Mouse (Mus musculus) right cerebral cortex, postnatal 10 days (tissue): ENCODE results near the gene B3glct.

Experiments used
- DNase-seq, 2 experiments: peaks; one replicate each; pipeline ENCODE4 v3.0.0; 2021; ENCODE audit warnings: low spot score in 2 of 2

Gene B3glct

GRCm38 (mm10) chr5:149678100-149678989 is at the start of gene B3glct:
Gene B3glct (plus strand): TSS chr5:149678230.
- peak; percentile 76 to 82 for DNase-seq

DNA sequence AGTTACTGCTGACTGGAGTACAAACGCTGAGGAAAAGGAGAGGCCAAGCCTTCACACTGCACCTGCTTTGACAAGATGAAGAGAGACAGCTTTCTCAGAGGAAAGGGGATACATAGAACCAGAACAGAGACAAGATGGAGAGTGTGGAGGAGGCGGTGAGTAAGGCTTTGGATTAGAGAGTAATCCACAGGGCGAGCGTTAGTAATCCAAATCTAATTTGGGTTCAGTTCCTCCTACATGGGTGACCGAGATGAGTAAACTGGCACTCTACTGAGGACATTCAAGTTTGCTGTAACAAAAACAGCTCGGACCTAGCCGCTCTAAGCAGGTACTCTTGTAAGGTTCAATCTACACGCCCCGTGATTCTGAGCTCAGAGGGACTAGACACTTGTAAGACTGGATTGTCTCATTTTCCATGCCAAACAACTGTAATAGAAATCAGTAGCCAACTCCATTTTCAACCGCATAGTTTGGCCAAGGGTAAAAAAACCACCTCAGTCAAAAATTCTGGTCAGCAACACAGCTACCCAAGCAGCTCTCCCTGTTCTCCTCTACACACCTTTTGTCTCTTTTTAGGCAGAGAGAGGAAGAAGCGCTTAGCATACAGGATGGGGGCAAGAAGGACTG is 43.5 kb upstream of the B3glct start:
- DNase-seq = no peak

- no peak for DNase-seq
These were observed 42.5 kb upstream of the B3glct start for GRCm38 (mm10) chr5:149635556-149635955.

DNA sequence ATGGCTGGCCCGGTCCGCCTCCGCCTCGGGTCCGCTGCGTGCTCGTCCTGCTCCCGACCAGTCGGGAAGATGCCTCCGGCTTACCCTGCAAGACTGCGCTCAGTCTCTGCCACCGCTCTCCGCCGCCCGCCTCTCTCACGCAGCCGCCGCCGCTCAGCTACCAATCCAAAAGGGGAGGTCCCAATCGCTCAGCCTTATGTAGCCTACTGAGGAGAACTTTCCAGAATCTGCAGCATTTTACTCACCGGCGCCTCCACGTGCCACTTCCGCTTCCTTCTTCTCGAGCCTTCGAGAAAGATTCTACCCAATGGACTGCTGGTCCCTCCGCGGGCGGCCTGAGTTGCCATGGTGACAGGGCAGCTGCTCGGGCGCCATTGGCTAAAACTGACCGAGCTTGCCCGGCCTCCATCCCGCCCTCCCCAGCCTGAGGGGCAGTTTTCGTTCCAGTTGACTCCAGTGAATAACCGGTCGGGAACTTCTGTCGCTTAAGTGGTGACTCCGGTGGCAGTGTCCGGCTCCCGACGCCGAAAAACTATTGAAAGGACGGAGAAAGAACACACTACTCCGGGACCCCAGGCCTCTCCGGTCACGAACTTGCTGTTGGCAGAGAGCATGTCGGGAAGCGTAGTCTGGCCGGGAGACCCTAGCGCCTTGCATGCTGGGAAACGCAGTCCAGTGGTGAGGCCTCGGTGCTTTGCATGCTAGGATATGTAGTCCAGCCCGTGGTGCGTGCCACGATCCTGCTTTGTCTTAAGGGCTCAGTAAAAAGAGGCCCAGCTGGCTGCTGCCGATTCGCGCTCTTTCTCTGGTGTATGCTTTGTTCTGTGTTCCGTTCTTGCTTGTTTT is 41.7 kb upstream of the B3glct start, which contains the start of gene Hsph1:
Gene Hsph1, minus strand, starts transcription at position 302 of the 846 bp plus-strand sequence.
- peak; percentile 100 for DNase-seq

DNA sequence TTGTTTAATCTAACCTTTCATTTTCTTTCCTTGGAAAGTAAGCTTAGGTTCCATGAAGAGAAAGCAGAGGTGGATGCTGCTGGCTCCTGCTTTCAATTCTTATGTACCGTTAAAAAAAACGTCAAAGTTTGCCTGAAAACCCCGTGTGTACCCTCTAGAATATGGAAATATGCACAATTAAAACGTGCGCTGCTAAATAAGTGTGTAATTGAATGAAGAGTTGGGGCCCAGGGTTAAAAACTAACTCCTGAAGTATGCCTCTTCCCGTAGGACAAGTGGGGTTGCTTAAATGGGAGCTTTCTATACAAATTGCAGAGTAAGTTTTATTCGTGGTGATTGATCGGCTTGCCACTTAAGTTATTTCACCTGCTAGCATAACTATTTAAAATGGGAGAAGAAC is 40.7 kb upstream of the B3glct start:
- DNase-seq = no peak

DNA sequence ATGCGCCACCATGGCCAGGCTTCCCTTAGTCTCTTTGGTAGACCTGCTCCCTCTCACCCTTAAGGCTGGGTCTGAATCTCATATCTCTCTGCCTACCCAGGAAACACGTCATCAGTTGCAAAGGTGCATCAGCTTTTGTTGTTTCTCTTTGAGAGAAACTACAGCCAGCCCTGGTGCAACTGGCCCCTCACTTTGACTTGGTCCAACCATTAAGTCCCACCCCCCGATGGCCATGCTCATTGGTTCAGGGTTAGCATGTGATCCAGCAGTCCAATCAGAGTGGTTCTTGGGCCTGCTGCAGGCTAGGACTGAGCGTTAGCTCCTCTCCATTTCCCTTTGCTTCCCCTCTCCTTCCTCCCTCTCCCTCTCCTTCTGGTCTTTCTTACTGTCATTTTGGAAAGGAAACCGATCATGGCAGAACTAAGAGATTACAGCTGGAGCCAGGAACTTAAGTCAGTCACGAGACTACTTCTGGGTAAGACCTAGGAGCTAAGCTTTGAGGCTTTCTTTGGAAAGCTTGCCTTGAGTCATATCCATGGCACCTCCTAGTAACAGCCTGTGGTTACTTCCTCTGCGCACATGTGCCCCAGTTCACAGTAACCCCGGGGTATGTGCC is 36.6 kb upstream of the B3glct start:
- DNase-seq = no peak

DNA sequence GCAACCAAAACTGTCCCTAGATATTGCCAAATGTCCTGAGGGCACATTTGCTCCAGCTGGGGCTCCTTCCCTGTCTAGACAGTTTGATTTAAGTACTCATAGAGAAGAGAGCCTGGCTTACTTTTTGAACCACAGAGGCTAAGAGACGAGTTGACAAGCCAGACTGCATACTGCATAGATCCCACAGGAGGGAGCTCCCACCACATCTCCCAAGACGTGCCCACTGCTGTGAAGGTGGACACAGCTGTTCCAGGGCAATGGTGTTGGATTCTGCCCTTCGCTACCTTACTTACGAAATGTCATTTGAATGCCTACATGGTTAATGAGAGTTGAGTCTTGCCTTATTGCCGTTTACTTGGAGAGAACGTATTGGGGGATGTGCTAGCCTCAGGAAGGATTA is 35.7 kb upstream of the B3glct start:
- DNase-seq = no peak

DNA sequence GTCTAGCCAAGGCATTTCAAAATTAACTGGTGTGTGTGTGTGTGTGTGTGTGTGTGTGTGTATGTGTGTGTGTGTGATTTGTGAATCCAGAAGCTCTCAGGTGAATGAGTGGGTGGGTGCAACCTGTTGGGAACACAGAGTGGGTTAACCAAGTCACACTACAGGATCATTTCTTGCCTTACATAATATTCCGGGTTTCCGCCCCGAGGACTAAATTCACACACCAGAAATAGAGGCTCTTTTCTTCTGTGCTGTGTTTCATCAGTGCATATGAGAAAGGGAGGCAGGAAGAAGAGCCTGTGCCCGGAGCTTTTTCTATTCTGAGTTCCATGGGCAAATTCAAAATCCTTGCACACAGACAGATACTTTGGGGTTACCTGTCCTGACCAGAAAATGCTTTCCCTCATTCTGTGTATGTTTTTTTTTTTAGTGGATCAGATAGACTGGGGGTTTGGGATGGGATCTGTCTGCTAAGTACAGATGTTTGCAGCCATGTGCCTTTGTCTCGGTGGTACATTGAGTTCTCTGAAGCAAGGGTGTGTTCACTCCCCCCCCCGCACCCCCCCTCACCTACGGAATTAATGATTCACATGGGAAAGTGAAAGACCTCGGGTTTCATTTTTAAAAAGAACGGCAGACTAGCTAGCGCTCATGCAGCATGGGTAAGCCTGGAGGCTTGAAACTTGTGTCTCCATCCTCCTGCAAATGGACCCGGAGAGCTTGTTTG is 35.1 kb upstream of the B3glct start:
- no peak for DNase-seq

GRCm38 (mm10) chr5:149647367-149648115 is 30.5 kb upstream of the B3glct start:
- DNase-seq = peak in 1 of 2 experiments; percentile 59

DNA sequence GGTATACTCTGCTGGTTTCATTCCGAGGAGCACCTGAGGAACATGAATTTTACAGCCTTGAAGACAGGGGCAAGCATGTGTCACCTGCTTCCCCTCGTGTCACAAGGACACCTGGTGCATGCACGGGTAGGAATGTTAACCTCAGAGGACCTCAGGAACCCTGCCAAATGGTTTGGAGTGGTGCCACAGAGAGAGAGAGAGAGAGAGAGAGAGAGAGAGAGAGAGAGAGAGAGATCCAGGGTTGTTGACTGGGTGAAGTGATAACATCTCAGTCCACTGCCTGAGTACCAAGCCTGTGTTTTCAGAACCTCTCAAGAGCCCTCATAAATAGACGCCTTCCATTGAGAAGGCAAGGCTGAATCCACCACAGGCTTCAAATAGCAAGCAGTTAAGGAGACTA is 29.8 kb upstream of the B3glct start:
- no peak for DNase-seq

GRCm38 (mm10) chr5:149648895-149649406 is 29.1 kb upstream of the B3glct start:
- no peak for DNase-seq

- no peak for DNase-seq
These were observed 28.4 kb upstream of the B3glct start for GRCm38 (mm10) chr5:149649499-149650178.

DNA sequence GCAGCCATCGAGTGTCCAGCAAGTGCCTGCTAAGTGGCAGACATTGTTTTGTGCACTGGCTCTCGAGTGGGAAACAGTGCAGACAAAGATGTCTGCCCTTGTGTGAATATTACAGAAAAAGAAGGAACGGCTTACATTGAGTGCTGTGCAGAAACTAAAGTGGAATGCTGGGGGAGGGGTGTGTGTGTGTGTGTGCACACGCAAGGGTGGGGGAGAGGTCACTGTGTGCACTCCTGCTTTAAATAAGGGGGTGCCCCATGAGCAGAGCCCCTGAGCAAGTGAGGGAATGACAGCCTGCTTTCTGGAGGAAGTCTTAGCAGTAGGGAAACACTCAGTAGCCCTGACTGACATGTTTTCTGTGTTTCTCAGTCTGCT is 27.9 kb upstream of the B3glct start:
- no peak for DNase-seq

DNA sequence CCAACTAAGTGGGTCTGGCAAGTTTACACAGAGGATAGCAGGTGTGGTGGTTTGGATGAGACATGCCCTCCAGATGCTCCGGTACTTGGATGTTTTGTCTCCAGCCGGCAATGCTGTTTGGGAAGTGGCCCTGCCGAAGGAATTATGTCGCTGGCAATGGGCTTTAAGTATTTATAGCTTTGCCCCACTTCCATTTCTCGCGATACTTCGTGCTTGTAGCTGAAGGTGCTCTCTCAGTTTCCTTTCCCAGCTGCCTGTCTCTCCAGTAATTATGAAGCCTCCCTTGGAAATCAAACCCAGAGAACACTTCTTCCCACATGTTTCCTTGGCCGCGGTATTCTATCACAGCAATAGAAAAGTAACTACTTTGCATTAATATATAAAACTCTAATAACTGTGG is 22.4 kb upstream of the B3glct start:
- DNase-seq = no peak

GRCm38 (mm10) chr5:149658022-149658421 is 20.0 kb upstream of the B3glct start:
- no peak for DNase-seq

DNA sequence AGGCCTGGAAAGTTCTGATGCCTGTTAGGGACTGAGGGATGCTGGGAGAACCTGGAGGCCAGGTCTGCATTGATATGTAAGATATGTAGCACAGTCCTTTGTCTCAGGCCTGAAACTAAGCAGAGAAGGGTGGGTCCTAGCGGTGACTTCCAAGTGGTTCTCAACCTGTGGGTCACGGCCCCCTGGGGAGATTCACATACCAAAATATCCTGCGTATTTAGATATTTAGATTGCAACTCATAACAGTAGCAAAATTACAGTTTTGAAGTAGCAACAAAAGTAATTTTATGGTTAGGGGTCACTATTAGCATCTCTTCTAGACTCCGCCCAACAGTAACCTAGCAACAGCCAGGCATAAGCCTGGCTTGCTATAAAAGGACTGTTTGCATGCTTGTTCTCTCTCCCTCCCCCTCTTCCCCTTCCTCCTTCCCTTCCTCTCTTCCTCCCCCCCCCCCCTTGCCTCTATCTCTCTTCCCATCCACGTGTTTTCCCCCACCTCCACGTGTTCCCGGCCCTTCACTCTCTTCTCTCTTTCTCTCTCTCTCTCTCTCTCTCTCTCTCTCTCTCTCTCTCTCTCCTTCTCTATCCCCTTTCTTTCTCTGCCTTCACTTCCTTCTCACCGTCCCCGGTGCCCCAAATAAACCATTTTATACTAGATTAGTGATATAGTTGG is 19.2 kb upstream of the B3glct start:
- no peak for DNase-seq

DNA sequence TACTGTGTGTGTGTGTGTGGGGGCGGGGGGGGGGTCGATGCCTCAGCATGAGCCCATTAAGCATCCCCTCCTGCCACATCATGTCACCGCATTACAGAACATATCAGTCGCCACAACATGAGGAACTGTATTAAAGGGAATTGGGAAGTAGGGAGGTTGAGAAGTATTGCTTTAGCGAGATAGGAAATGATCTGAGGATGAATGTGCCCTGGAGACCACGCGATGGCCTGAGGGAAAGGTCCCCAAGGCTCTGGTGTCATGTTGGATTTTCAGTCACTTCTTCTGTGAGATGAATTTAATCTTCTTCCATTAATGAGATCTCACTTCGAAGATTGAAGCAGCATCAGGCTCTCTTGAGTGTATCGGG is 18.6 kb upstream of the B3glct start:
- no peak for DNase-seq

GRCm38 (mm10) chr5:149661428-149661827 is 16.6 kb upstream of the B3glct start:
- DNase-seq = no peak

- no peak for DNase-seq
These were observed 15.1 kb upstream of the B3glct start for GRCm38 (mm10) chr5:149662980-149663379.
